Mouse (Mus musculus) midbrain, postnatal 0 days (tissue): ENCODE measurements at regions not wholly inside any gene's neighbourhood (a gene's known extent, or its start where the extent isn't known, plus 50 kb on each side); places are given as distances from the start of the nearest gene placed in this dataset.
A peak's percentile ranks its signal among the peaks of the same experiment; 100 is the strongest.

Experiments used
- ATAC-seq: fragments of 200-750 bp; cut with Nextera tagmentation; 2 replicates; pipeline ENCODE4 v1.8.0; 2017; ENCODE audit warnings: moderate number of reproducible peaks, mild to moderate bottlenecking, moderate TSS enrichment, moderate library complexity; ENCODE audit not compliant: low FRiP score
- DNase-seq: peaks from one replicate; pipeline ENCODE4 v3.0.0-alpha.2; 2015; ENCODE audit warnings: low spot score
- H3K27ac ChIP-seq: fragments of 300-500 bp; sonication (generic); 2 replicates; pipeline ENCODE4 v1.5.1; 2014; ENCODE audit warnings: low read depth, mild to moderate bottlenecking, low read length, mixed read lengths
- H3K27me3 ChIP-seq: fragments of 300-500 bp; sonication (generic); 2 replicates; pipeline ENCODE4 v1.6.1; 2014; ENCODE audit warnings: low read length, control low read depth, mixed read lengths; ENCODE audit not compliant: insufficient read depth
- H3K36me3 ChIP-seq: fragments of 300-500 bp; sonication (generic); 2 replicates; pipeline ENCODE4 v1.6.1; 2014; ENCODE audit warnings: low read length, control low read depth, mixed read lengths; ENCODE audit not compliant: insufficient read depth
- H3K4me1 ChIP-seq: fragments of 300-500 bp; sonication (generic); 2 replicates; pipeline ENCODE4 v1.6.1; 2014; ENCODE audit warnings: mild to moderate bottlenecking, control low read depth, antibody characterized with exemption, low read length, mixed read lengths; ENCODE audit not compliant: insufficient read depth
- H3K4me2 ChIP-seq: fragments of 300-500 bp; sonication (generic); 2 replicates; pipeline ENCODE4 v1.6.1; 2014; ENCODE audit warnings: low read depth, mild to moderate bottlenecking, low read length, mixed read lengths; ENCODE audit not compliant: poor library complexity, severe bottlenecking
- H3K4me3 ChIP-seq: fragments of 300-500 bp; sonication (generic); 2 replicates; pipeline ENCODE4 v1.5.1; 2014; ENCODE audit warnings: low read depth, mild to moderate bottlenecking, low read length, moderate library complexity
- H3K9ac ChIP-seq: fragments of 300-500 bp; sonication (generic); replicated peaks from 2 replicates; pipeline ENCODE4 v1.6.1; 2014; ENCODE audit warnings: mild to moderate bottlenecking, low read length, moderate library complexity, mixed read lengths; ENCODE audit not compliant: poor library complexity, severe bottlenecking
- H3K9me3 ChIP-seq: fragments of 300-500 bp; sonication (generic); 2 replicates; pipeline ENCODE4 v1.6.1; 2016; ENCODE audit warnings: low read length, control low read depth
- CTCF ChIP-seq: IDR thresholded peaks from 2 replicates; pipeline ENCODE4 v1.5.1; 2016; ENCODE audit warnings: antibody characterized with exemption, mild to moderate bottlenecking
- WGBS: fragments of 180-500 bp; shearing (Covaris S2); extraction: QIAGEN DNeasy Blood & Tissue Kit; methylation state at CpG from one replicate; pipeline ENCODE4 v1.1.7; 2014; 5-methylcytosine and 5-hydroxymethylcytosine counted together

GRCm38 (mm10) chr5:24264151-24264550 is 87.3 kb downstream of the Kcnh2 start:
- no peak overlapping the region for H3K9ac ChIP-seq
- H3K27me3 ChIP-seq, result no peaks in the 10 kb centered on the region
- no peak overlapping the region for H3K27ac ChIP-seq
- DNase-seq (no peak), ATAC-seq (no peak)
- no peak overlapping the region for H3K4me2 ChIP-seq
- WGBS, result 78% methylated on average over 4 of the region's 4 CpGs
- no peaks in the 10 kb centered on the region for H3K9me3 ChIP-seq
- no peaks in the 10 kb centered on the region for H3K36me3 ChIP-seq
- no peaks in the 10 kb centered on the region for H3K4me1 ChIP-seq
- TF ChIP-seq CTCF, result no peak
- H3K4me3 ChIP-seq, result no peak overlapping the region

- TF ChIP-seq CTCF, result 0 out of 2 replicates have a peak, but pooled peaks have one; percentile 4
- DNase-seq (no peak), ATAC-seq (no peak)
- H3K27ac ChIP-seq, result no peak overlapping the region
- H3K4me2 ChIP-seq, result no peak overlapping the region
- no peaks in the 10 kb centered on the region for H3K9me3 ChIP-seq
- H3K9ac ChIP-seq, result no peak overlapping the region
- no peak overlapping the region for H3K4me3 ChIP-seq
- H3K4me1 ChIP-seq, result no peaks in the 10 kb centered on the region
- WGBS, result 82% methylated on average over 3 of the region's 3 CpGs
- H3K27me3 ChIP-seq, result no peaks in the 10 kb centered on the region
- H3K36me3 ChIP-seq, result no peaks in the 10 kb centered on the region
These were observed 86.0 kb downstream of the Kcnh2 start for GRCm38 (mm10) chr5:24265431-24265830.

GRCm38 (mm10) chr5:24266344-24267295 is 84.8 kb downstream of the Kcnh2 start:
- Histone ChIP-seq H3K27me3 (no peaks in the 10 kb centered on the region), H3K4me3 (peak overlapping the region; percentile 15), H3K9ac (peak overlapping the region; percentile 45; the same call in 1 of the 2 replicates), H3K36me3 (no peaks in the 10 kb centered on the region), H3K27ac (no peak overlapping the region; the same call in 1 of the 2 replicates), H3K4me1 (no peaks in the 10 kb centered on the region), H3K4me2 (peak overlapping the region; percentile 45), H3K9me3 (no peaks in the 10 kb centered on the region)
- DNase-seq, result peak; percentile 89
- ATAC-seq, result peak; percentile 82
- 15% methylated on average over 16 of the region's 16 CpGs for WGBS
- peak; percentile 97 for TF ChIP-seq CTCF
